Mouse (Mus musculus): ENCODE data around the gene Etv4. TPM values are rescaled to one million over a fixed set of nuclear protein-coding genes. Genes with fewer than 3 reads are reported as not detected.
A peak's percentile ranks its signal among the peaks of the same experiment; 100 is the strongest.

Gene Etv4
- 1.2 TPM in 2 replicates for polyA plus RNA-seq (2015; fragmentation: Nextera tagmentation; extraction: Ambion mirVana)

DNA sequence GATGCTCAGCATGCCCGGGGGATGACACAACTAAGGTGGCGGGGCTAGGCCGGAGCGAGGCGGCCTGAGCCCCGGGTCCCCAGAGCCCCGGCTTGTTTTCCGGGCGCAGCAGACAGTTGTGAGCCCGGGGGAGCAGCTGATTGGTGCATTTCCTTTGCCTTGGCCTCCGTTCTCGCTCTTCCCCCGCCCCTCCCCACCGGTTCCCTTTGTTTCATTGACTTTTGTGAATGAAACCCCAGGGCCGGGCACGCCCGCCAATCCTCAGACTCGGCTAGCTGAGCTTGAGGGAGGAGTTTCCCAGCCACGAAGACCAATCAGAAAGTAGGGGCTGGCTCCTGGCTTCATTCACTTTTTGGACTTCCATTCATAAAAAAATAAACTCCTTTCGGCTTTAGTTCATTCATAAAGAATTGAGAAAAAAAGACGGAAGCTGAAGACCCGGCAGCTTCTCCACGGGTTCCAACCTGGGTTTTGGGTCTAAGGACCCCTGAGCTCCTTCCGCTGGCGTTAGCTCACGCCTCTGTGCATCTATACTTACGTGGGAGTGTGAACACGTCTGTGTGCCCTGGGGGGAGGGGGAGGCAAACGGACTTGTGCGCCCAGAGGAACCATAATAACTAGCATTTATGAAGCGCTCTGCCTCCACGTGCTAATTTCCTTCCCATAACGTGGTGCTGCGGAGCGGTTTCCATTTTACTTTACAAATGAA is at the start of gene Etv4:
TSS of gene Etv4 (minus strand) at position 229 of the 709 bp plus-strand sequence.
- H3K4me2 ChIP-seq (replicated peaks; ENCODE audit: low read depth, low read length): peak within 1 kb of the TSS; percentile 95

GRCm38 (mm10) chr11:101832001-101832400 is 46.8 kb upstream of the Etv4 start:
- Histone ChIP-seq H3K4me1 (ENCODE audit: insufficient read depth, low read depth, low read length) (0 out of 2 replicates have a peak, but pooled peaks cover 7% of the 10 kb centered on the region), H3K27ac (ENCODE audit: low read length) (no peak overlapping the region), H3K9me3 (ENCODE audit: low read length) (no peaks in the 10 kb centered on the region), H3K36me3 (ENCODE audit: insufficient read depth, low read length) (no peaks in the 10 kb centered on the region), H3K9ac (replicated peaks; ENCODE audit: low read depth) (no peak overlapping the region), H3K27me3 (replicated peaks; ENCODE audit: insufficient read depth, low read length) (no peaks in the 10 kb centered on the region), H3K4me2 (replicated peaks; ENCODE audit: low read depth, low read length) (no peak overlapping the region), H3K4me3 (ENCODE audit: low read depth, low read length) (no peak overlapping the region)
- no peak for TF ChIP-seq EP300 (IDR thresholded peaks at IDR 0.05)
- no peak for TF ChIP-seq CTCF (IDR thresholded peaks at IDR 0.05)
- 53% methylated on average over 7 of the region's 7 CpGs for WGBS
- ATAC-seq: no peak; the same call in 1 of the 2 replicates
- peak; percentile 22 for DNase-seq (ENCODE audit: low spot score)

More for the DNA sequence above, at the start of gene Etv4:
- Histone ChIP-seq H3K9ac (replicated peaks; ENCODE audit: low read depth) (no peak within 1 kb of the TSS; the same call in 1 of the 2 replicates), H3K27ac (ENCODE audit: low read length) (no peak within 1 kb of the TSS), H3K4me3 (ENCODE audit: low read depth, low read length) (peak within 1 kb of the TSS; percentile 51), H3K4me1 (ENCODE audit: insufficient read depth, low read depth, low read length) (peaks cover 3% of the 10 kb centered on the region; the same call in 1 of the 2 replicates), H3K9me3 (ENCODE audit: low read length) (no peaks in the 10 kb centered on the region), H3K27me3 (replicated peaks; ENCODE audit: insufficient read depth, low read length) (peaks cover 12% of the 10 kb centered on the region; the same call in 1 of the 2 replicates), H3K36me3 (ENCODE audit: insufficient read depth, low read length) (no peaks in the 10 kb centered on the region)
- peak; percentile 96 for DNase-seq (ENCODE audit: low spot score)
- ATAC-seq: peak; percentile 93
- TF ChIP-seq CTCF (IDR thresholded peaks at IDR 0.05): no peak
- TF ChIP-seq EP300 (IDR thresholded peaks at IDR 0.05): no peak
- 1% methylated on average over 28 of the region's 35 CpGs for WGBS

GRCm38 (mm10) chr11:101830616-101831015 is 45.4 kb upstream of the Etv4 start:
- DNase-seq (ENCODE audit: low spot score): peak; percentile 33
- H3K27ac ChIP-seq (ENCODE audit: low read length): no peak overlapping the region
- ATAC-seq: peak; percentile 76

GRCm38 (mm10) chr11:101830112-101830511 is 44.9 kb upstream of the Etv4 start:
- no peak overlapping the region; the same call in 1 of the 2 replicates for H3K27ac ChIP-seq (ENCODE audit: low read length)
- ATAC-seq (peak; percentile 77), DNase-seq (ENCODE audit: low spot score) (peak; percentile 75)
- TF ChIP-seq CTCF (IDR thresholded peaks at IDR 0.05): no peak
- TF ChIP-seq EP300 (IDR thresholded peaks at IDR 0.05): no peak
- 7% methylated on average over 10 of the region's 10 CpGs for WGBS
- H3K9me3 ChIP-seq (ENCODE audit: low read length): no peaks in the 10 kb centered on the region
- no peaks in the 10 kb centered on the region for H3K36me3 ChIP-seq (ENCODE audit: insufficient read depth, low read length)
- 0 out of 2 replicates have a peak, but pooled peaks cover 7% of the 10 kb centered on the region for H3K4me1 ChIP-seq (ENCODE audit: insufficient read depth, low read depth, low read length)
- no peaks in the 10 kb centered on the region for H3K27me3 ChIP-seq (replicated peaks; ENCODE audit: insufficient read depth, low read length)
- H3K4me2 ChIP-seq (replicated peaks; ENCODE audit: low read depth, low read length): peak overlapping the region; percentile 30; the same call in 1 of the 2 replicates
- no peak overlapping the region for H3K4me3 ChIP-seq (ENCODE audit: low read depth, low read length)
- H3K9ac ChIP-seq (replicated peaks; ENCODE audit: low read depth): no peak overlapping the region

More at GRCm38 (mm10) chr11:101830616-101831015, 45.4 kb upstream of the Etv4 start:
- no peaks in the 10 kb centered on the region for H3K27me3 ChIP-seq (replicated peaks; ENCODE audit: insufficient read depth, low read length)
- no peaks in the 10 kb centered on the region for H3K9me3 ChIP-seq (ENCODE audit: low read length)
- H3K4me1 ChIP-seq (ENCODE audit: insufficient read depth, low read depth, low read length): 0 out of 2 replicates have a peak, but pooled peaks cover 7% of the 10 kb centered on the region
- WGBS: 50% methylated on average over 8 of the region's 8 CpGs
- no peak overlapping the region for H3K4me2 ChIP-seq (replicated peaks; ENCODE audit: low read depth, low read length)
- H3K36me3 ChIP-seq (ENCODE audit: insufficient read depth, low read length): no peaks in the 10 kb centered on the region
- no peak overlapping the region for H3K9ac ChIP-seq (replicated peaks; ENCODE audit: low read depth)
- TF ChIP-seq CTCF (IDR thresholded peaks at IDR 0.05) (no peak), EP300 (IDR thresholded peaks at IDR 0.05) (no peak)
- H3K4me3 ChIP-seq (ENCODE audit: low read depth, low read length): no peak overlapping the region

- TF ChIP-seq CTCF (IDR thresholded peaks at IDR 0.05): no peak
- TF ChIP-seq EP300 (IDR thresholded peaks at IDR 0.05): no peak
- Histone ChIP-seq H3K4me2 (replicated peaks; ENCODE audit: low read depth, low read length) (no peak overlapping the region), H3K9me3 (ENCODE audit: low read length) (no peaks in the 10 kb centered on the region), H3K9ac (replicated peaks; ENCODE audit: low read depth) (no peak overlapping the region), H3K36me3 (ENCODE audit: insufficient read depth, low read length) (no peaks in the 10 kb centered on the region), H3K4me3 (ENCODE audit: low read depth, low read length) (no peak overlapping the region), H3K4me1 (ENCODE audit: insufficient read depth, low read depth, low read length) (0 out of 2 replicates have a peak, but pooled peaks cover 7% of the 10 kb centered on the region), H3K27me3 (replicated peaks; ENCODE audit: insufficient read depth, low read length) (no peaks in the 10 kb centered on the region), H3K27ac (ENCODE audit: low read length) (no peak overlapping the region)
- no peak for DNase-seq (ENCODE audit: low spot score)
- no peak for ATAC-seq
- WGBS: 84% methylated on average over 4 of the region's 4 CpGs
Observed at GRCm38 (mm10) chr11:101828718-101829117, 43.5 kb upstream of the Etv4 start.

- Histone ChIP-seq H3K27ac (ENCODE audit: low read length) (no peak overlapping the region), H3K27me3 (replicated peaks; ENCODE audit: insufficient read depth, low read length) (no peaks in the 10 kb centered on the region), H3K36me3 (ENCODE audit: insufficient read depth, low read length) (no peaks in the 10 kb centered on the region), H3K4me3 (ENCODE audit: low read depth, low read length) (no peak overlapping the region), H3K4me2 (replicated peaks; ENCODE audit: low read depth, low read length) (no peak overlapping the region), H3K4me1 (ENCODE audit: insufficient read depth, low read depth, low read length) (no peaks in the 10 kb centered on the region), H3K9ac (replicated peaks; ENCODE audit: low read depth) (no peak overlapping the region), H3K9me3 (ENCODE audit: low read length) (no peaks in the 10 kb centered on the region)
- 53% methylated on average over 3 of the region's 3 CpGs for WGBS
- DNase-seq (ENCODE audit: low spot score): no peak
- ATAC-seq: no peak
- TF ChIP-seq CTCF (IDR thresholded peaks at IDR 0.05): no peak
- no peak for TF ChIP-seq EP300 (IDR thresholded peaks at IDR 0.05)
Observed at GRCm38 (mm10) chr11:101823210-101823609, 38.0 kb upstream of the Etv4 start.
